In the genomic region with DNA sequence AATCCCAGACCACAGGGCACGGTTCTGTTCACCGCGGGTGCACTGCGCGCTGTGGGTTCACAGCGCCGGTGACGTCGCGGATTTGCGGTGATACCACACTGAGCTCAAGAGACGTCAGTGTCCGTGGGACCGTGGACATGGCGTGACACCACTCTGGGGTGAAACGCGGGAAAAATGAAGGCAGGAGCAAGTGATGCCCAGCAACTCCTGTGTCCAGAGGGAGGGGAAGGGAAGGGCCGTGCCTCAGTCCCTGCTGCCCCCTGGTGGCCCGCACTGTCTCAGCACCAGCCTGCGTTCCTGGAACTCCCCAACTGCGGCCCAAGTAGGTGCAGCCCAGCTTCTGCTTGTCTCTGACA, we compare ENCODE assay signal across 8 mouse cellular contexts. TPM values are rescaled to one million over a fixed set of nuclear protein-coding genes. Genes with fewer than 3 reads are reported as not detected.
DNase-seq lines count a peak whose midpoint lies in the region; ATAC-seq lines count a peak whose summit lies in the region.

No protein-coding gene starts in this region.

- H3K9ac ChIP-seq in midbrain, embryonic 12.5 days (replicated peaks): peak overlapping the region; percentile 35; the same call in 1 of the 2 replicates

- H3K4me2 ChIP-seq in midbrain, embryonic 12.5 days (replicated peaks): peak overlapping the region; percentile 88

- peaks cover 11% of the 10 kb centered on the region for H3K4me1 ChIP-seq in embryonic facial prominence, embryonic 10.5 days
- peaks cover 5% of the 10 kb centered on the region for H3K4me1 ChIP-seq in midbrain, embryonic 12.5 days

- peaks cover 2% of the 10 kb centered on the region; the same call in 1 of the 2 replicates for H3K9me3 ChIP-seq in embryonic facial prominence, embryonic 10.5 days
- 0 out of 2 replicates have a peak, but pooled peaks cover under 1% of the 10 kb centered on the region for H3K9me3 ChIP-seq in midbrain, embryonic 12.5 days

- no peaks in the 10 kb centered on the region for H3K36me3 ChIP-seq in embryonic facial prominence, embryonic 10.5 days (replicated peaks)
- no peaks in the 10 kb centered on the region for H3K36me3 ChIP-seq in midbrain, embryonic 12.5 days

- peak; percentile 94 for DNase-seq in adrenal gland, postnatal 14 days
- peak; percentile 91 for DNase-seq in embryonic facial prominence, embryonic 10.5 days (ENCODE audit: low spot score)
- DNase-seq in heart, adult 11 months: peak; percentile 98
- DNase-seq in kidney, adult 11 months: peak; percentile 73
- DNase-seq in left cerebral cortex, postnatal 4 days: peak; percentile 89
- DNase-seq in skeletal muscle tissue, adult 2 months (ENCODE audit: low read depth, low spot score): peak; percentile 69
- no peak for DNase-seq in T-cell, adult 2 months (ENCODE audit: low spot score)

- H3K27ac ChIP-seq in embryonic facial prominence, embryonic 10.5 days (replicated peaks): 0 out of 2 replicates have a peak overlapping the region, but pooled peaks have one; percentile 48
- H3K27ac ChIP-seq in midbrain, embryonic 12.5 days (replicated peaks): no peak overlapping the region

- intact Hi-C loops in left cerebral cortex, postnatal 4 days (cut with DNase I): loop anchor here (1.0 kb wide), 1 partner anchor 109 kb away; no protein-coding TSS in a partner anchor

- H3K27me3 ChIP-seq in embryonic facial prominence, embryonic 10.5 days (replicated peaks; ENCODE audit: low read depth, poor library complexity, severe bottlenecking): peaks cover 30% of the 10 kb centered on the region
- H3K27me3 ChIP-seq in midbrain, embryonic 12.5 days: peaks cover 25% of the 10 kb centered on the region

- peak; percentile 84 for ATAC-seq in midbrain, embryonic 12.5 days (ENCODE audit: low FRiP score, low read depth)

- H3K4me3 ChIP-seq in embryonic facial prominence, embryonic 10.5 days: peak overlapping the region; percentile 59
- H3K4me3 ChIP-seq in midbrain, embryonic 12.5 days: peak overlapping the region; percentile 41

- 4% methylated on average over 21 of the region's 21 CpGs for WGBS in embryonic facial prominence, embryonic 10.5 days
- WGBS in midbrain, embryonic 12.5 days: 3% methylated on average over 21 of the region's 21 CpGs

RNA-seq across cellular contexts. Expression of gene Il21r, which starts 21.9 kb away (rescaled TPM):
- total RNA-seq in adrenal gland, postnatal 14 days (2021): 0.63 and 8.8 TPM in 2 replicates
- polyA plus RNA-seq in embryonic facial prominence, embryonic 10.5 days (2016; fragmentation: Nextera tagmentation; extraction: Ambion mirVana): 0.35 and 0.38 TPM in 2 replicates
- under 1 TPM; 0.54 to 0.66 TPM for total RNA-seq in left cerebral cortex, postnatal 4 days (2021)
- 0.27 and 0.37 TPM in 2 replicates for polyA plus RNA-seq in midbrain, embryonic 12.5 days (2016; fragmentation: Nextera tagmentation; extraction: Ambion mirVana)

RNA-seq across cellular contexts. Expression of gene Il4ra, which starts 29.4 kb away (rescaled TPM):
- total RNA-seq in adrenal gland, postnatal 14 days (2021): 51.5 and 62.0 TPM in 2 replicates
- polyA plus RNA-seq in embryonic facial prominence, embryonic 10.5 days (2016; fragmentation: Nextera tagmentation; extraction: Ambion mirVana): 3.7 and 4.9 TPM in 2 replicates
- total RNA-seq in left cerebral cortex, postnatal 4 days (2021): 1 to 10 TPM; 5.0 to 6.3 TPM
- 5.7 and 6.1 TPM in 2 replicates for polyA plus RNA-seq in midbrain, embryonic 12.5 days (2016; fragmentation: Nextera tagmentation; extraction: Ambion mirVana)
